Mouse (Mus musculus): Measurements from ENCODE around the gene Gm6460. TPM values are rescaled to one million over a fixed set of nuclear protein-coding genes. Genes with fewer than 3 reads are reported as not detected.
"Not testable (repeated sequence)": the region's sequence is repeated elsewhere in the genome, so short reads cannot be mapped to it uniquely, and the experiment has no call there.

Gm6460 gene
- not detected in 2 replicates for polyA plus RNA-seq (2014; fragmentation: Nextera tagmentation; extraction: Ambion mirVana)

DNA sequence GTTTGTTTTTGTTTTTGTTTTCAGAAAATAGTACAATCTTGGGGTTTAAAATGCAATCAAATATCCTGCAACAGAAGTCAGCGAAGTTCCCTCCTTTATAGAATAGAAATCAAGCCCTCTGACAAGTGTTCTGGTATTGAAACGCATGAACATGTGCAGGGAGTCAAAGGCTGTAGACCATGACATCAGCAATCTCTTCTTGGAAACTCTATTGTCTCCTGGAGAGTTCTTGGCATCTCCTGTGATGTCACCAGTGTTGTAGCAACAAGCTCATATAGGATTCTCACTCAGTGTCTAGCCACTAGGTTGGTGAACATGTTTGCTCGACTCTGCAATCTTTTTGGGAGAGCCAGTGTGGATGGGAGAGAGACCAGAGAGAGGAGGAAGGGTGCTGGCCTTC lies at the start of gene Gm6460:
Gm6460 (plus strand) TSS at position 301 of the 400 bp plus-strand sequence.
- H3K36me3 ChIP-seq (ENCODE audit: control insufficient read depth, insufficient read depth, low read length); H3K9me3 ChIP-seq (ENCODE audit: control insufficient read depth, low read length); H3K4me2 ChIP-seq (replicated peaks; ENCODE audit: low read depth, low read length); H3K9ac ChIP-seq (ENCODE audit: low read depth, low read length); H3K27ac ChIP-seq (ENCODE audit: low read depth, low read length); H3K4me3 ChIP-seq (ENCODE audit: low read length); H3K27me3 ChIP-seq (ENCODE audit: control insufficient read depth, insufficient read depth, low read length); H3K4me1 ChIP-seq (ENCODE audit: control insufficient read depth, insufficient read depth, low read length); ATAC-seq (ENCODE audit: low FRiP score, low TSS enrichment): not testable (repeated sequence)
- WGBS, result no CpG with 5 or more reads among the region's 3 CpGs

Other genes starting within 250 kb of the Gm6460 start
- gene Gm8897, start 178.5 kb upstream of the Gm6460 start, polyA plus RNA-seq (2014; fragmentation: Nextera tagmentation; extraction: Ambion mirVana), result 0.19 TPM in 1 of 2 replicates, not detected in the other
- gene Gm8906, start 92.2 kb upstream of the Gm6460 start, polyA plus RNA-seq (2014; fragmentation: Nextera tagmentation; extraction: Ambion mirVana), result not detected in 2 replicates
- not detected in 2 replicates for gene Gm8922, start 87.0 kb downstream of the Gm6460 start, polyA plus RNA-seq (2014; fragmentation: Nextera tagmentation; extraction: Ambion mirVana)
- not detected in 2 replicates for gene Gm8926, start 175.6 kb downstream of the Gm6460 start, polyA plus RNA-seq (2014; fragmentation: Nextera tagmentation; extraction: Ambion mirVana)

All from kidney, embryonic 14.5 days (tissue).